Comparison of ENCODE assay signal across 8 mouse cellular contexts in genomic region chr9:108587571-108588180, GRCm38 (mm10). TPM values are rescaled to one million over a fixed set of nuclear protein-coding genes. Genes with fewer than 3 reads are reported as not detected.
A peak's percentile ranks its signal among the peaks of the same experiment; 100 is the strongest.
DNase-seq lines count a peak whose midpoint lies in the region; ATAC-seq and TF ChIP-seq lines count a peak whose summit lies in the region.

No protein-coding gene starts in this region.

- ATAC-seq in intestine, embryonic 15.5 days: peak; percentile 93
- ATAC-seq in midbrain, postnatal 0 days (ENCODE audit: low FRiP score): peak; percentile 96

- H3K9ac ChIP-seq in intestine, embryonic 15.5 days: no peak overlapping the region; the same call in 1 of the 2 replicates
- peak overlapping the region; percentile 50 for H3K9ac ChIP-seq in midbrain, postnatal 0 days (replicated peaks; ENCODE audit: low read length, poor library complexity, severe bottlenecking)

- H3K4me1 ChIP-seq in intestine, embryonic 15.5 days (replicated peaks): peaks cover 22% of the 10 kb centered on the region
- H3K4me1 ChIP-seq in midbrain, postnatal 0 days (ENCODE audit: insufficient read depth, low read length): peaks cover 28% of the 10 kb centered on the region

- peak overlapping the region; percentile 68 for H3K27ac ChIP-seq in intestine, embryonic 15.5 days
- peak overlapping the region; percentile 98 for H3K27ac ChIP-seq in midbrain, postnatal 0 days (ENCODE audit: low read depth, low read length)

- TF ChIP-seq CTCF in midbrain, postnatal 0 days (IDR thresholded peaks at IDR 0.05): 0 out of 2 replicates have a peak, but pooled peaks have one; percentile 19

- no peaks in the 10 kb centered on the region for H3K9me3 ChIP-seq in intestine, embryonic 15.5 days
- H3K9me3 ChIP-seq in midbrain, postnatal 0 days (ENCODE audit: low read length): no peaks in the 10 kb centered on the region

- peak overlapping the region; percentile 52 for H3K4me2 ChIP-seq in intestine, embryonic 15.5 days (replicated peaks)
- H3K4me2 ChIP-seq in midbrain, postnatal 0 days (ENCODE audit: low read depth, low read length, poor library complexity, severe bottlenecking): peak overlapping the region; percentile 55

- WGBS in intestine, embryonic 15.5 days: 10% methylated on average over 14 of the region's 14 CpGs
- WGBS in midbrain, postnatal 0 days: 4% methylated on average over 14 of the region's 14 CpGs

- peak; percentile 64 for DNase-seq in adrenal gland, adult 8-10 months
- DNase-seq in embryo, embryonic 10 days (ENCODE audit: low spot score): peak; percentile 97
- peak; percentile 57 for DNase-seq in gastrocnemius, postnatal 25 days
- DNase-seq in left cerebral cortex, postnatal 25 days (ENCODE audit: low spot score in 2 of 2): peak; percentile 89 to 97
- peak; percentile 98 for DNase-seq in midbrain, postnatal 0 days (ENCODE audit: low spot score)
- peak; percentile 80 for DNase-seq in yolk sac, embryonic 10.5 days (ENCODE audit: low spot score)
- DNase-seq in urinary bladder, adult 2 months (ENCODE audit: low spot score): no peak

- 0 out of 2 replicates have a peak overlapping the region, but pooled peaks have one; percentile 4 for H3K4me3 ChIP-seq in intestine, embryonic 15.5 days (replicated peaks)
- H3K4me3 ChIP-seq in midbrain, postnatal 0 days (ENCODE audit: low read depth, low read length): peak overlapping the region; percentile 19

- intact Hi-C loops in left cerebral cortex, postnatal 25 days (cut with DNase I): no loop called here

- no peaks in the 10 kb centered on the region for H3K27me3 ChIP-seq in intestine, embryonic 15.5 days (replicated peaks)
- H3K27me3 ChIP-seq in midbrain, postnatal 0 days (ENCODE audit: insufficient read depth, low read length): no peaks in the 10 kb centered on the region

- no peaks in the 10 kb centered on the region for H3K36me3 ChIP-seq in intestine, embryonic 15.5 days
- 0 out of 2 replicates have a peak, but pooled peaks cover 4% of the 10 kb centered on the region for H3K36me3 ChIP-seq in midbrain, postnatal 0 days (ENCODE audit: insufficient read depth, low read length)

RNA-seq across cellular contexts. Expression of gene Wdr6, which starts 9.1 kb away (rescaled TPM):
- total RNA-seq in adrenal gland, adult 8-10 months (2022): 100 to 1,000 TPM; 115 to 182 (median 165) TPM
- total RNA-seq in gastrocnemius, postnatal 25 days (2021): 1 to 10 TPM; 5.2 to 5.3 TPM
- polyA plus RNA-seq in intestine, embryonic 15.5 days (2015; fragmentation: Nextera tagmentation; extraction: Ambion mirVana): 71.4 and 72.7 TPM in 2 replicates
- total RNA-seq in left cerebral cortex, postnatal 25 days (2021): 100 to 1,000 TPM; 112 to 126 TPM
- 610 and 628 TPM in 2 replicates for total RNA-seq in midbrain, postnatal 0 days (2014; rRNA removed)
- polyA plus RNA-seq in midbrain, postnatal 0 days (2015; fragmentation: Nextera tagmentation; extraction: Ambion mirVana): 378 and 391 TPM in 2 replicates
- polyA plus RNA-seq in urinary bladder, adult 2 months (2012; rRNA removed): 48.9 and 59.1 TPM in 2 replicates

RNA-seq across cellular contexts. Expression of gene P4htm, which starts 9.8 kb away (rescaled TPM):
- 10 to 100 TPM in 3 of 4 experiments, 1 to 10 TPM in 1; 7.4 to 14.7 (median 11.6) TPM for total RNA-seq in adrenal gland, adult 8-10 months (2022)
- 1 to 10 TPM; 2.8 to 3.1 TPM for total RNA-seq in gastrocnemius, postnatal 25 days (2021)
- 5.8 and 6.4 TPM in 2 replicates for polyA plus RNA-seq in intestine, embryonic 15.5 days (2015; fragmentation: Nextera tagmentation; extraction: Ambion mirVana)
- 10 to 100 TPM; 77.2 to 82.9 TPM for total RNA-seq in left cerebral cortex, postnatal 25 days (2021)
- total RNA-seq in midbrain, postnatal 0 days (2014; rRNA removed): 51.7 and 65.8 TPM in 2 replicates
- polyA plus RNA-seq in midbrain, postnatal 0 days (2015; fragmentation: Nextera tagmentation; extraction: Ambion mirVana): 48.7 and 53.5 TPM in 2 replicates
- polyA plus RNA-seq in urinary bladder, adult 2 months (2012; rRNA removed): 21.6 and 21.7 TPM in 2 replicates

RNA-seq across cellular contexts. Expression of gene Dalrd3, which starts 18.0 kb away (rescaled TPM):
- 10 to 100 TPM; 72.5 to 99.3 (median 83.0) TPM for total RNA-seq in adrenal gland, adult 8-10 months (2022)
- total RNA-seq in gastrocnemius, postnatal 25 days (2021): 10 to 100 TPM in 1 of 2 experiments, 1 to 10 TPM in 1; 7.6 to 10.4 TPM
- 112 and 118 TPM in 2 replicates for polyA plus RNA-seq in intestine, embryonic 15.5 days (2015; fragmentation: Nextera tagmentation; extraction: Ambion mirVana)
- total RNA-seq in left cerebral cortex, postnatal 25 days (2021): 10 to 100 TPM; 83.8 to 85.2 TPM
- 98.3 and 119 TPM in 2 replicates for total RNA-seq in midbrain, postnatal 0 days (2014; rRNA removed)
- 310 and 313 TPM in 2 replicates for polyA plus RNA-seq in midbrain, postnatal 0 days (2015; fragmentation: Nextera tagmentation; extraction: Ambion mirVana)
- 120 and 184 TPM in 2 replicates for polyA plus RNA-seq in urinary bladder, adult 2 months (2012; rRNA removed)

RNA-seq across cellular contexts. Expression of gene Ndufaf3, which starts 20.4 kb away (rescaled TPM):
- 10 to 100 TPM; 60.1 to 76.1 (median 70.8) TPM for total RNA-seq in adrenal gland, adult 8-10 months (2022)
- 10 to 100 TPM; 28.2 to 37.5 TPM for total RNA-seq in gastrocnemius, postnatal 25 days (2021)
- polyA plus RNA-seq in intestine, embryonic 15.5 days (2015; fragmentation: Nextera tagmentation; extraction: Ambion mirVana): 37.7 and 42.4 TPM in 2 replicates
- 10 to 100 TPM; 53.1 to 58.2 TPM for total RNA-seq in left cerebral cortex, postnatal 25 days (2021)
- total RNA-seq in midbrain, postnatal 0 days (2014; rRNA removed): 56.9 and 62.9 TPM in 2 replicates
- 93.1 and 93.8 TPM in 2 replicates for polyA plus RNA-seq in midbrain, postnatal 0 days (2015; fragmentation: Nextera tagmentation; extraction: Ambion mirVana)
- 26.2 and 33.6 TPM in 2 replicates for polyA plus RNA-seq in urinary bladder, adult 2 months (2012; rRNA removed)

RNA-seq across cellular contexts. Expression of gene Impdh2, which starts 27.6 kb away (rescaled TPM):
- total RNA-seq in adrenal gland, adult 8-10 months (2022): 10 to 100 TPM; 59.9 to 88.8 (median 73.5) TPM
- 10 to 100 TPM; 51.9 to 54.0 TPM for total RNA-seq in gastrocnemius, postnatal 25 days (2021)
- 173 and 179 TPM in 2 replicates for polyA plus RNA-seq in intestine, embryonic 15.5 days (2015; fragmentation: Nextera tagmentation; extraction: Ambion mirVana)
- 10 to 100 TPM; 55.3 to 55.4 TPM for total RNA-seq in left cerebral cortex, postnatal 25 days (2021)
- total RNA-seq in midbrain, postnatal 0 days (2014; rRNA removed): 81.3 and 81.7 TPM in 2 replicates
- 93.7 and 96.6 TPM in 2 replicates for polyA plus RNA-seq in midbrain, postnatal 0 days (2015; fragmentation: Nextera tagmentation; extraction: Ambion mirVana)
- polyA plus RNA-seq in urinary bladder, adult 2 months (2012; rRNA removed): 93.9 and 106 TPM in 2 replicates

Comparison
In these comparisons a context has a peak if more than half of its experiments do, and no peak if none do; other contexts are left out.
1. RNA of gene Wdr6, which starts 9.1 kb away (total RNA-seq): 610 to 628 TPM in midbrain, postnatal 0 days, 115 to 182 TPM in adrenal gland, adult 8-10 months and 112 to 126 TPM in left cerebral cortex, postnatal 25 days; 5.2 to 5.3 TPM in gastrocnemius, postnatal 25 days; every median in the first group is over 10 times any median in the second.